Mouse (Mus musculus): ENCODE measurements around the gene Oxct2b. TPM values are rescaled to one million over a fixed set of nuclear protein-coding genes. Genes with fewer than 3 reads are reported as not detected.
"Not testable (repeated sequence)": the region's sequence is repeated elsewhere in the genome, so short reads cannot be mapped to it uniquely, and the experiment has no call there.

Gene Oxct2b
- polyA plus RNA-seq, 2 experiments from 2014 or later = not detected

- ATAC-seq = not testable (repeated sequence)
Observed at GRCm38 (mm10) chr4:123114651-123115050, 1.4 kb upstream of the Oxct2b start.

DNA sequence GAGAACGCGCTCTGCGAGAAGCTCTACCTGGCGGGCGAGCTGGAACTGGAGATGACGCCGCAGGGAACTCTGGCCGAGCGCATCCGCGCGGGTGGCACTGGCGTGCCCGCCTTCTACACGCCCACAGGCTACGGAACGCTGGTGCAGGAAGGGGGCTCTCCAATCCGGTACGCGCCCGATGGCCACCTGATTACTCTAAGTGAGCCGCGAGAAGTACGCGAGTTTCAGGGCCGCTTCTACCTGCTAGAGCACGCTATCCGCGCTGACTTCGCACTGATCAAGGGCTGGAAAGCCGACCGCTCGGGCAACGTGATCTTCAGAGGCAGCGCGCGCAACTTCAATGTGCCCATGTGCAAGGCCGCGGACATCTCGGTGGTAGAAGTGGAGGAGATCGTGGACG is 574 bp downstream of the Oxct2b start:
- ATAC-seq = not testable (repeated sequence)

- ATAC-seq = no peak
Observed at GRCm38 (mm10) chr4:123121286-123121685, 5.2 kb downstream of the Oxct2b start.

DNA sequence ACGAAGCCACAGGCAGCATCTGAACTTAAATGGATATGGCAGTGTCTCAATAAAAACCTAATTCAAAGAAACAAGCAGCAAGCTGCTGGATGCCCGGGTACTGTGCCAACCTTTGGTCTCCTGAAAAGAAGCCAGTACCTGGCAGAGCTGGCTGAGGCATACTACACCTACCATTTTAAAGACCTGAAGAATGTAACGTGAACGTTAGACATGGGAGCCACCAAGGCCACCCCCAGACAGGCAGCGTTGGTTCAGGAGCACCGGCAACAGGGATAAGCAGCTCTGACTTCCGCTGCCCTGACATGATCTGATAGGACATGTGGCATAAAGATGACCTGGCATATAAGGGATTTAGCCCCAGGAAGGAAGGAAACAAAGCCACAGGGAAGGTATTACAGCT is 10.6 kb downstream of the Oxct2b start:
- ATAC-seq = no peak

- no peak for ATAC-seq
Observed at GRCm38 (mm10) chr4:123127051-123127450, 11.0 kb downstream of the Oxct2b start.

DNA sequence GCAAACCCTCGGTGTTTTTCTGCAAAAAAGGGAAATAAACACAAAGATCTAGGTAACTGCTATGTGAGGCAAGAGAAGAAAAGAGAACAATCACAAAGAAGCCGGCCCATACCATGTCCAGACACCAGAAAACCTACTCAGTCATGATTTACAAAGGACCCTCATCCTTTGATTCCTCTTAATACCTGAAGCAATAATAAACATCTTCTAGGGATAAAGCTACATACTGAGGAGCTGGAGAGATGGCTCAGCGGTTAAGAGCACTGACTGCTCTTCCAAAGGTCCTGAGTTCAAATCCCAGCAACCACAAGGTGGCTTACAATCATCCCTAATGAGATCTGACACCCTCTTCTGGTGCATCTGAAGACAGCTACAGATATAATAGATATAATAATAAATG is 21.5 kb downstream of the Oxct2b start:
- no peak for ATAC-seq

DNA sequence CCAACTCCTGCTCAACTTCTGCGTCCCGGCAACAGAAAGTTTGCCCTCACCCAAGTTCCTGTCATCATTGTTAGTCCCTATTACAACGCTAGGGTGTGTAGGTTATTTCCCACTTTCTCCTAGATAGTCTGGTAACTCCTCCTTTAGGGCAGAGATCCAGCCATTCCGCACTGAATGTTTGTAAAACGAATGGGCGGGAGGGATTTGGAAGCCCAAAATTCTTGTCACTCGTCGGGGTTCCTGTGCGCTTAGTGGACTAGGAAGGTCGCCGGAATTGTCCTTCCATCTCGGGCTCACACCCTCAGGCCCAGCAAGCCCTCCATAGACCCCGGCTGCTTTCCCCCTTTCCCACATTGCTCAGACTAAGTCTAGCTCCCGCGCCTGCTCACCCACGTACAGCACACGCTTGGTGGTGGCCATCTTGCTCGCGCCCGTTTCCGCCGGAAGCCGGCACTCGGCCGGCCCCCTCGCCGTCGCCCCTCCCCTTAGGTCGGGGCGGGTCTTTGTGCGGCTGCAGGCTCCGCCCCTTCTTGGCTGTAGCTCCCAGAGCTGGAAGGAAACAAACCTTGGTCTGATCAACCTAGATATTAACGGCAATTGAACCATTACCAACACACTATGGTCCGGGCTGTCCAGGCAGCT is 23.6 kb downstream of the Oxct2b start, which contains the start of gene Ppie:
Gene Ppie, minus strand, starts transcription at position 439 of the 642 bp plus-strand sequence.
- ATAC-seq = peak; percentile 99

GRCm38 (mm10) chr4:123147446-123148150 is 31.5 kb downstream of the Oxct2b start:
- ATAC-seq = peak; percentile 57

- no peak for ATAC-seq
Observed at GRCm38 (mm10) chr4:123152003-123152402, 35.9 kb downstream of the Oxct2b start.

DNA sequence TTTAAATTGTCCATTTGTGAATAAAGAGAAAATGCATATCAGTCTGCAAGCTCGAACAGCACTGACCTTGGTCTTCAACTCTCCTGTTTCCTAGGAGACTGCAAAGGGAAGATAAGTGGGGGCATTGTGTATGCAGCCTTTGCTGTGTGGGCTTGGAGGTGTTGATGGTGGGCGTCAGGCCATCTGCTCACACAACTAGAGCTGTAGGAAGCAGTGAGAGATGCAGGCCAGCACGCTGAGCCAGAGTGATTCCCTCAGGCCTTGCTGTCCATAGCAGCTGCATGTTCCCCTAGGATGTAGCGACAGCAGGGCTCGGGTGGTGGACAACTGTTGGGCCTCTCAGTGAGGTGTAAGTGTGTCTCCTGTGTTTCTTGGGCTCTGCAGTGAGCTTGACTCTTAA is 36.9 kb downstream of the Oxct2b start:
- no peak for ATAC-seq

GRCm38 (mm10) chr4:123155004-123155403 is 38.9 kb downstream of the Oxct2b start:
- no peak for ATAC-seq

GRCm38 (mm10) chr4:123155427-123155826 is 39.4 kb downstream of the Oxct2b start:
- no peak for ATAC-seq

GRCm38 (mm10) chr4:123155840-123156239 is 39.8 kb downstream of the Oxct2b start:
- ATAC-seq = no peak

DNA sequence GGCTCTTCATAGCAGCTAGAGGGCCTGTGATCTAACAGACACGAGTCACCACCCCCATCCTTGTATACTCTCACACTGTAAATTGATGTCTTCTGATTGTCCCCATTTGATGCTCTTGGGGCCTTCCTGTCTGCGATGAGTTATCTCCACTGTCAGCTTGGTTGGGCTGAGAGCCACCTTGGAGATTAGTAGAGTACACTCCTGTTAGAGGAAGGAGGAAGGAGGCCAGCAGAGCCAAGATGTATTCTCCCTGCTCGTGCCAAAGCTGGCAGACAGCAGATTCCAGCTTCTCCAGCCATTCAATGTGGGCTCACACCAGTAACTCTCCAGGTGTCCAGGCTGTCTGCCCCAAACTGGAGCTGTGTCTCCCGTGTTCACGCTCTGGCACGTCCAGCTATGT is 44.5 kb downstream of the Oxct2b start:
- ATAC-seq = no peak

DNA sequence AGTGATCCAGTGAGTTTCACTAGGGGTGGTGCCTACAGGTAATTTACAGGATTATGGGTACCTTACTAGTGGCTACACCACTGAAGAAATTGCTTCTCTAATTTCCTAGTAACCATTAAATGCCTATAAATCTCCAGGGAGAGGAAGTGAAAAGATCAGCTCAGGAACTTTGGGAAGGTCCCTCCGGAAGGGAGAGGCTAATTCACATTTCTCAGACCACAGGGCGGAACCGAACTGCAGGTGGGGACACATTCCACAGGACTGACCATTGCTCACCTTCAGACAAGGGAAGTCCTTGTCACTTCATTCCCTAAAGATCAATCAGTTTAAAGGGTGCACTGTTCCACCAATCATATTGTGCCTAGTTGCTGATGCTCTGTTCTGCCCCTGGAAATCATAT is 45.2 kb downstream of the Oxct2b start:
- not testable (repeated sequence) for ATAC-seq

DNA sequence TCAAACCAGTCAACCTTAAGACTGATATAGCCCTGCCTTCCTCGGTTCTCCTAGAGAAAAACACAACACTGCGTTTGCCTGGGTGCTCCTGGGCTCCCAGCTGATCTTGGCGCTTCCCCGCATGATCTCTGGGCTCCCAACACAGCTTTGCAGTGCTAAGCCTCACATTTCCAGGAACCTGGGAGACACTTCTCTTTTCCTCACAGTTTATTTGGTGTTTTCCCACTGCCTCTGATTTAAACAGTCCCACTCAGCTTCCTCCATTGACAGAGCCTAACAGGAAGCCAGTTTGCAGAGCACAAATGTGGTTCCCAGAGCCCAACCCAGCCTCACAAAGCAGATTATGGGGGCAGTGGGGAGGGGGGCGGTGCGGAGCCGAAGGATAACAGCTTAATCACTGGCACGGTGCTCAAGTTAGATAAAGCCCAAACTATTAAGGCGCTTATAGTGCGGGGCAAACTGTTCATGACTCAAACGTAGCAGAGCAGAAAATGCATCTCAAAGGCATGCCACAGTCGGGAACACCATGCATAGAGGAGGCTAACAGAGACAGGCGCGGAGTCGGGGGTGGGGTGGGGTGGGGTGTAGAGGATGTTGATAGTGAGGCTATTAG is 46.3 kb downstream of the Oxct2b start:
- no peak for ATAC-seq

GRCm38 (mm10) chr4:123164157-123164556 is 48.1 kb downstream of the Oxct2b start:
- ATAC-seq = no peak

Other genes starting within 250 kb of the Oxct2b start
- gene Cap1, start 230.2 kb upstream of the Oxct2b start, polyA plus RNA-seq (2017; shearing (Covaris generic)) = 100 to 1,000 TPM; 298 to 352 TPM
- 1 to 10 TPM in 1 of 2 experiments, under 1 TPM in 1; 0.93 to 1.5 TPM for gene Mfsd2a, start 155.1 kb upstream of the Oxct2b start, polyA plus RNA-seq (2017; shearing (Covaris generic))
- gene Mycl, start 120.6 kb upstream of the Oxct2b start, polyA plus RNA-seq (2017; shearing (Covaris generic)) = not detected
- 10 to 100 TPM; 16.0 to 21.2 TPM for gene Trit1, start 99.7 kb upstream of the Oxct2b start, polyA plus RNA-seq (2017; shearing (Covaris generic))
- under 1 TPM in 1 of 2 experiments, not detected in 1; 0.28 TPM for gene Bmp8b, start 11.1 kb upstream of the Oxct2b start, polyA plus RNA-seq (2017; shearing (Covaris generic))
- gene Ppie, start 23.7 kb downstream of the Oxct2b start, polyA plus RNA-seq (2017; shearing (Covaris generic)) = 100 to 1,000 TPM; 104 to 139 TPM
- not detected for gene Hpcal4, start 67.0 kb downstream of the Oxct2b start, polyA plus RNA-seq (2017; shearing (Covaris generic))
- gene Nt5c1a, start 85.2 kb downstream of the Oxct2b start, polyA plus RNA-seq (2017; shearing (Covaris generic)) = not detected
- gene Heyl, start 117.3 kb downstream of the Oxct2b start, polyA plus RNA-seq (2017; shearing (Covaris generic)) = not detected
- gene Pabpc4, start 146.1 kb downstream of the Oxct2b start, polyA plus RNA-seq (2017; shearing (Covaris generic)) = 10 to 100 TPM; 10.3 to 17.7 TPM
- not detected for gene Oxct2a, start 207.4 kb downstream of the Oxct2b start, polyA plus RNA-seq (2017; shearing (Covaris generic))
- gene Bmp8a, start 227.0 kb downstream of the Oxct2b start, polyA plus RNA-seq (2017; shearing (Covaris generic)) = not detected

All from CD4-positive, CD25-positive, alpha-beta regulatory T cell, adult 4 months (primary cell).